Mouse (Mus musculus) kidney, adult 8-10 months (tissue): Measurements from ENCODE around the gene Lrpap1.

Experiments
- DNase-seq, 2 experiments: peaks; one replicate each; pipeline ENCODE4 v3.0.0; 2022

The Lrpap1 gene

DNA sequence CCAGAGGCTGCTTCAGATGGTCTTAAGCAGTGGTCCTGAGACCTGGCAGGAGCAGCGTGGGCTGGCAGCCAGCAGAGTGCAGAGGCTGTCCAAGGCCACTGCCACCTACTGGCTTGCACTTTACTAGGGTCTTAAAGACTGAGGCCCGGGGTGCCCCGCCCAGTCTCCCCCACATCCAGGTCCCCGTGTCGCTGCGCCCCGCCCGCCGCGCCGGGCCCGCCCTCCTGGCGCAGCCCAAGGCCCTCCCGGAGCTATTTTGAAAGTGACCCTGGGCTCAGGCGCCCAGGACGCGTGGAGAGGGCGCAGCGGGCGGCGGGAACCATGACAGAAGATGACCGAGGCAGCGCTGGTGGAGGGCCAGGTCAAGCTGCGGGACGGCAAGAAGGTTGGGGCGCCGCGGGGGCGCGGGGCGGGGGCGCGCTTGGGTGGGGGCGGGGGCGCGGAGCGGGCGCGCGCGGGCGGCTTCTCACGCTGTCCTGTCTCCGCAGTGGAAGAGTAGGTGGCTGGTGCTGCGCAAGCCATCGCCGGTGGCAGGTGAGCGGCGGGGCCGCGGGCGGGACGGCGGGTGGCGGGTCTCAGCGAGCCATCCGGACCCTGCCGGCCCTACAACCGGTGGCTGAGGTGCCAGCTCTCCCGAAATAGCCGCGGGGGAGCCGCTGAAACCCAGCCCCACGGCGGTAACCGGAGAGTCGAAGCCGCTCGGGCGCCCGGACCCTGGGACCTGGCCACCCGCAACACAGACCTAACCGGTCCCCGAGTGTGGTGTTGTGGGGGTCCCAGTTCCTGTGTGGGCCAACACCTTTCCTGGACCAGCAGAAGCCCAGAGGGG lies 48.7 kb downstream of the Lrpap1 start, which contains the start of gene Dok7:
Dok7 (plus strand) TSS at position 163 of the 829 bp plus-strand sequence.
- no peak for DNase-seq

GRCm38 (mm10) chr5:35055076-35055475 lies 50.5 kb downstream of the Lrpap1 start:
- DNase-seq = peak in 1 of 2 experiments; percentile 54

DNA sequence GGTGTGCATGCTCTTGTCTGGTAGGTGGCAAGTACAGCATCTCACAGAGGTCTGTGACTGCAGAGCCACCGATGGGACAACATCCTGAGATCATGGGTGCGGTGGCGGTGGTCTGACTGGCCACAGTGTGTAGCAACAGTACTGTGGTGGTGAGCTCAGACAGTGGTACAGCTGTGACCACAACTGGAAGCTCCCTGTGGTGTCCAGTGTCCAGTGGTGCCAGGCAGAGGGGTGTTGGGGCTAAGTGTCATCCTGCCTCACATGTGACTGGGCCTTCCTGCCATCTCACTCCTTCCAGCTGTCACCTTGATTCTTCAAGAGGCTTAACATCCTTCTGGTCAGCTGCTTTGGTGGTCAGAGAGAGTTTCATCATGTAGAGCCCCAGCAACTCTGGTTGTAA lies 50.9 kb downstream of the Lrpap1 start:
- DNase-seq = no peak

DNA sequence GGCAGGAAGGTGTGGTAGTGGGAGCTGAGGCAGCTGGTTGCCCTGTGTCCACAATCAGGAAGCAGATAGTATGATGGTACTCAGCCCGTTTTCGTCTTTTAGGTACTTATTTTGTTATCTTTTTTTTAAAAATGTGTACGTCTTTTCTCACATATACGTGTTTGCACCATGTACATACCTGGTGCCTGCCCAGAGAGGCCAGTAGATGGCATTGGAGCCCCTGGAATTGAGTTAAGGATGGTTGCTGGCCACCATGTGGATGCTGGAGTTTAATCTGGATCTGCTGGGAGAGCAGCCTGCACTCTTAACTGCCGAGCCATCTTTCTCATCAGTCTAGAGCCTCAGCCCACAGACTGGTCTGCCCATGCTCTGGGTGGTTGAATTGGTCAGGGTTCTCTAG lies 55.0 kb downstream of the Lrpap1 start:
- no peak for DNase-seq

- DNase-seq = peak; percentile 80 to 84
Measured at GRCm38 (mm10) chr5:35043110-35043451, 62.5 kb downstream of the Lrpap1 start.

GRCm38 (mm10) chr5:35042431-35043109 lies 63.0 kb downstream of the Lrpap1 start:
- DNase-seq = no peak
